Mouse (Mus musculus) megakaryocyte, embryonic 14.5 days (primary cell): ENCODE data around the gene Sf1. TPM values are rescaled to one million over a fixed set of nuclear protein-coding genes. Genes with fewer than 3 reads are reported as not detected.

Experiments
- H3K27me3 ChIP-seq: replicated peaks from 2 replicates; pipeline ENCODE3; 2012; ENCODE audit warnings: inconsistent platforms
- H3K36me3 ChIP-seq: replicated peaks from 2 replicates; pipeline ENCODE3; 2012; ENCODE audit warnings: low read length, inconsistent platforms, mixed read lengths
- H3K4me1 ChIP-seq: 2 replicates; pipeline ENCODE4 v1.6.1; 2012; ENCODE audit warnings: inconsistent platforms
- H3K4me3 ChIP-seq: replicated peaks from 2 replicates; pipeline ENCODE3; 2012; ENCODE audit warnings: moderate library complexity, mild to moderate bottlenecking, inconsistent platforms
- H3K9me3 ChIP-seq: 2 replicates; pipeline ENCODE4 v1.6.1; 2012; ENCODE audit warnings: inconsistent platforms
- FLI1 ChIP-seq: IDR thresholded peaks from 2 replicates; pipeline ENCODE4 v1.6.1; 2012; ENCODE audit warnings: low read length, inconsistent platforms, mixed read lengths
- GATA1 ChIP-seq: IDR thresholded peaks from 3 replicates; pipeline ENCODE4 v1.6.1; 2012; ENCODE audit warnings: mixed read lengths, low read length, inconsistent platforms, borderline replicate concordance
- polyA plus RNA-seq: library from polyadenylated mRNA; stranded (reverse); fragments of >175 nt; gene quantifications from 2 replicates; pipeline ENCODE4 v1.2.3, GENCODE M21; 2012; ENCODE audit warnings: low replicate concordance; ENCODE audit not compliant: insufficient read depth

Gene Sf1
- polyA plus RNA-seq, 1 experiment: 1,025 TPM

- H3K36me3 ChIP-seq: peaks cover 85% of the 10 kb centered on the region
- TF ChIP-seq FLI1 (no peak), GATA1 (no peak)
- no peak overlapping the region for H3K4me3 ChIP-seq
- peaks cover 34% of the 10 kb centered on the region for H3K27me3 ChIP-seq
- no peaks in the 10 kb centered on the region for H3K9me3 ChIP-seq
- peaks cover 84% of the 10 kb centered on the region for H3K4me1 ChIP-seq
Observed at GRCm38 (mm10) chr19:6405433-6405832, 41.9 kb downstream of the Sf1 start.

- TF ChIP-seq FLI1: no peak
- no peak for TF ChIP-seq GATA1
- peaks cover 99% of the 10 kb centered on the region for H3K36me3 ChIP-seq
- H3K9me3 ChIP-seq: no peaks in the 10 kb centered on the region
- peaks cover 72% of the 10 kb centered on the region for H3K4me1 ChIP-seq
- H3K27me3 ChIP-seq: peaks cover 25% of the 10 kb centered on the region
- H3K4me3 ChIP-seq: no peak overlapping the region
Observed at GRCm38 (mm10) chr19:6407109-6407508, 43.6 kb downstream of the Sf1 start.

GRCm38 (mm10) chr19:6407816-6408510, 44.5 kb downstream of the Sf1 start:
- Histone ChIP-seq H3K9me3 (no peaks in the 10 kb centered on the region), H3K4me1 (peaks cover 69% of the 10 kb centered on the region), H3K4me3 (no peak overlapping the region), H3K27me3 (peaks cover 19% of the 10 kb centered on the region), H3K36me3 (peaks cover 99% of the 10 kb centered on the region)
- TF ChIP-seq FLI1: no peak
- TF ChIP-seq GATA1: no peak

- H3K27me3 ChIP-seq: peaks cover 17% of the 10 kb centered on the region
- no peaks in the 10 kb centered on the region for H3K9me3 ChIP-seq
- H3K4me3 ChIP-seq: no peak overlapping the region
- peaks cover 99% of the 10 kb centered on the region for H3K36me3 ChIP-seq
- TF ChIP-seq GATA1 (no peak), FLI1 (no peak)
- peaks cover 69% of the 10 kb centered on the region for H3K4me1 ChIP-seq
Observed at GRCm38 (mm10) chr19:6408749-6409148, 45.3 kb downstream of the Sf1 start.

GRCm38 (mm10) chr19:6409176-6409575, 45.7 kb downstream of the Sf1 start:
- TF ChIP-seq GATA1 (no peak), FLI1 (no peak)
- Histone ChIP-seq H3K36me3 (peaks cover 99% of the 10 kb centered on the region), H3K4me3 (no peak overlapping the region), H3K4me1 (peaks cover 68% of the 10 kb centered on the region), H3K9me3 (no peaks in the 10 kb centered on the region), H3K27me3 (peaks cover 13% of the 10 kb centered on the region)

GRCm38 (mm10) chr19:6409936-6410335, 46.4 kb downstream of the Sf1 start:
- H3K4me3 ChIP-seq: no peak overlapping the region
- TF ChIP-seq GATA1 (no peak), FLI1 (no peak)
- H3K9me3 ChIP-seq: no peaks in the 10 kb centered on the region
- H3K36me3 ChIP-seq: peaks cover 99% of the 10 kb centered on the region
- H3K27me3 ChIP-seq: peaks cover 9% of the 10 kb centered on the region
- H3K4me1 ChIP-seq: peaks cover 64% of the 10 kb centered on the region

GRCm38 (mm10) chr19:6412798-6413197, 49.3 kb downstream of the Sf1 start:
- peaks cover 88% of the 10 kb centered on the region for H3K36me3 ChIP-seq
- no peak for TF ChIP-seq GATA1
- TF ChIP-seq FLI1: no peak
- H3K4me1 ChIP-seq: peaks cover 70% of the 10 kb centered on the region
- peaks cover 29% of the 10 kb centered on the region for H3K27me3 ChIP-seq
- H3K4me3 ChIP-seq: no peak overlapping the region
- H3K9me3 ChIP-seq: no peaks in the 10 kb centered on the region

GRCm38 (mm10) chr19:6415454-6415853, 52.0 kb downstream of the Sf1 start:
- peaks cover 55% of the 10 kb centered on the region for H3K27me3 ChIP-seq
- TF ChIP-seq GATA1: no peak
- no peak for TF ChIP-seq FLI1
- H3K36me3 ChIP-seq: peaks cover 63% of the 10 kb centered on the region

GRCm38 (mm10) chr19:6416124-6416770, 52.8 kb downstream of the Sf1 start:
- peaks cover 72% of the 10 kb centered on the region for H3K4me1 ChIP-seq
- no peaks in the 10 kb centered on the region for H3K9me3 ChIP-seq
- peaks cover 63% of the 10 kb centered on the region for H3K27me3 ChIP-seq
- peaks cover 55% of the 10 kb centered on the region for H3K36me3 ChIP-seq
- H3K4me3 ChIP-seq: no peak overlapping the region
- TF ChIP-seq GATA1 (no peak), FLI1 (no peak)

More at GRCm38 (mm10) chr19:6415454-6415853, 52.0 kb downstream of the Sf1 start:
- H3K4me3 ChIP-seq: no peak overlapping the region
- H3K4me1 ChIP-seq: peaks cover 70% of the 10 kb centered on the region
- H3K9me3 ChIP-seq: no peaks in the 10 kb centered on the region
